Mouse (Mus musculus): Measurements from ENCODE around the gene Socs2. TPM values are rescaled to one million over a fixed set of nuclear protein-coding genes. Genes with fewer than 3 reads are reported as not detected.

The Socs2 gene
- polyA plus RNA-seq, 1 experiment, result 67.4 TPM

GRCm38 (mm10) chr10:95457367-95458049, 40.5 kb upstream of the Socs2 start:
- Histone ChIP-seq H3K36me3 (ENCODE audit: control insufficient read depth, insufficient read depth, low read length) (no peaks in the 10 kb centered on the region), H3K27ac (ENCODE audit: insufficient read depth, low read depth, low read length) (no peak overlapping the region), H3K4me1 (ENCODE audit: control insufficient read depth, insufficient read depth, insufficient read length, low read length) (no peaks in the 10 kb centered on the region), H3K27me3 (ENCODE audit: control insufficient read depth, insufficient read depth, low read length) (no peaks in the 10 kb centered on the region), H3K4me3 (ENCODE audit: low read depth, low read length) (no peak overlapping the region)
- TF ChIP-seq CTCF (IDR thresholded peaks at IDR 0.05; ENCODE audit: extremely low read depth, insufficient read length, insufficient replicate concordance, low read depth, low read length), result no peak
- TF ChIP-seq POLR2A (IDR thresholded peaks at IDR 0.05; ENCODE audit: low read depth, low read length), result no peak
- 86% methylated on average over 8 of the region's 8 CpGs for WGBS

- 78% methylated on average over 2 of the region's 2 CpGs for WGBS
- no peaks in the 10 kb centered on the region for H3K4me1 ChIP-seq (ENCODE audit: control insufficient read depth, insufficient read depth, insufficient read length, low read length)
- H3K27ac ChIP-seq (ENCODE audit: insufficient read depth, low read depth, low read length), result no peak overlapping the region
- no peak overlapping the region for H3K4me3 ChIP-seq (ENCODE audit: low read depth, low read length)
- H3K27me3 ChIP-seq (ENCODE audit: control insufficient read depth, insufficient read depth, low read length), result no peaks in the 10 kb centered on the region
- no peaks in the 10 kb centered on the region for H3K36me3 ChIP-seq (ENCODE audit: control insufficient read depth, insufficient read depth, low read length)
- TF ChIP-seq POLR2A (IDR thresholded peaks at IDR 0.05; ENCODE audit: low read depth, low read length) (no peak), CTCF (IDR thresholded peaks at IDR 0.05; ENCODE audit: extremely low read depth, insufficient read length, insufficient replicate concordance, low read depth, low read length) (no peak)
Observed at GRCm38 (mm10) chr10:95456103-95456502, 39.1 kb upstream of the Socs2 start.

GRCm38 (mm10) chr10:95453282-95453681, 36.3 kb upstream of the Socs2 start:
- no peak overlapping the region for H3K4me3 ChIP-seq (ENCODE audit: low read depth, low read length)
- WGBS, result 87% methylated on average over 5 of the region's 5 CpGs
- no peaks in the 10 kb centered on the region for H3K4me1 ChIP-seq (ENCODE audit: control insufficient read depth, insufficient read depth, insufficient read length, low read length)
- no peaks in the 10 kb centered on the region for H3K36me3 ChIP-seq (ENCODE audit: control insufficient read depth, insufficient read depth, low read length)
- TF ChIP-seq CTCF (IDR thresholded peaks at IDR 0.05; ENCODE audit: extremely low read depth, insufficient read length, insufficient replicate concordance, low read depth, low read length) (no peak), POLR2A (IDR thresholded peaks at IDR 0.05; ENCODE audit: low read depth, low read length) (no peak)
- no peaks in the 10 kb centered on the region for H3K27me3 ChIP-seq (ENCODE audit: control insufficient read depth, insufficient read depth, low read length)
- H3K27ac ChIP-seq (ENCODE audit: insufficient read depth, low read depth, low read length), result no peak overlapping the region

- no peak overlapping the region for H3K4me3 ChIP-seq (ENCODE audit: low read depth, low read length)
- WGBS, result 44% methylated on average over 6 of the region's 6 CpGs
Observed at GRCm38 (mm10) chr10:95449033-95449432, 32.1 kb upstream of the Socs2 start.

GRCm38 (mm10) chr10:95447954-95448353, 31.0 kb upstream of the Socs2 start:
- no peak overlapping the region for H3K27ac ChIP-seq (ENCODE audit: insufficient read depth, low read depth, low read length)
- TF ChIP-seq CTCF (IDR thresholded peaks at IDR 0.05; ENCODE audit: extremely low read depth, insufficient read length, insufficient replicate concordance, low read depth, low read length) (no peak), POLR2A (IDR thresholded peaks at IDR 0.05; ENCODE audit: low read depth, low read length) (no peak)
- H3K4me1 ChIP-seq (ENCODE audit: control insufficient read depth, insufficient read depth, insufficient read length, low read length), result no peaks in the 10 kb centered on the region
- H3K27me3 ChIP-seq (ENCODE audit: control insufficient read depth, insufficient read depth, low read length), result no peaks in the 10 kb centered on the region
- 90% methylated on average over 16 of the region's 16 CpGs for WGBS
- H3K36me3 ChIP-seq (ENCODE audit: control insufficient read depth, insufficient read depth, low read length), result no peaks in the 10 kb centered on the region
- H3K4me3 ChIP-seq (ENCODE audit: low read depth, low read length), result no peak overlapping the region

More at GRCm38 (mm10) chr10:95449033-95449432, 32.1 kb upstream of the Socs2 start:
- Histone ChIP-seq H3K27me3 (ENCODE audit: control insufficient read depth, insufficient read depth, low read length) (no peaks in the 10 kb centered on the region), H3K36me3 (ENCODE audit: control insufficient read depth, insufficient read depth, low read length) (no peaks in the 10 kb centered on the region), H3K27ac (ENCODE audit: insufficient read depth, low read depth, low read length) (no peak overlapping the region), H3K4me1 (ENCODE audit: control insufficient read depth, insufficient read depth, insufficient read length, low read length) (no peaks in the 10 kb centered on the region)
- TF ChIP-seq POLR2A (IDR thresholded peaks at IDR 0.05; ENCODE audit: low read depth, low read length), result no peak
- no peak for TF ChIP-seq CTCF (IDR thresholded peaks at IDR 0.05; ENCODE audit: extremely low read depth, insufficient read length, insufficient replicate concordance, low read depth, low read length)

- Histone ChIP-seq H3K4me3 (ENCODE audit: low read depth, low read length) (no peak overlapping the region), H3K27ac (ENCODE audit: insufficient read depth, low read depth, low read length) (no peak overlapping the region), H3K4me1 (ENCODE audit: control insufficient read depth, insufficient read depth, insufficient read length, low read length) (no peaks in the 10 kb centered on the region), H3K27me3 (ENCODE audit: control insufficient read depth, insufficient read depth, low read length) (no peaks in the 10 kb centered on the region), H3K36me3 (ENCODE audit: control insufficient read depth, insufficient read depth, low read length) (no peaks in the 10 kb centered on the region)
- TF ChIP-seq POLR2A (IDR thresholded peaks at IDR 0.05; ENCODE audit: low read depth, low read length) (no peak), CTCF (IDR thresholded peaks at IDR 0.05; ENCODE audit: extremely low read depth, insufficient read length, insufficient replicate concordance, low read depth, low read length) (no peak)
- 79% methylated on average over 18 of the region's 18 CpGs for WGBS
Observed at GRCm38 (mm10) chr10:95445104-95446056, 28.4 kb upstream of the Socs2 start.

- H3K4me1 ChIP-seq (ENCODE audit: control insufficient read depth, insufficient read depth, insufficient read length, low read length), result no peaks in the 10 kb centered on the region
- no peak overlapping the region for H3K4me3 ChIP-seq (ENCODE audit: low read depth, low read length)
- TF ChIP-seq CTCF (IDR thresholded peaks at IDR 0.05; ENCODE audit: extremely low read depth, insufficient read length, insufficient replicate concordance, low read depth, low read length) (no peak), POLR2A (IDR thresholded peaks at IDR 0.05; ENCODE audit: low read depth, low read length) (no peak)
- H3K36me3 ChIP-seq (ENCODE audit: control insufficient read depth, insufficient read depth, low read length), result no peaks in the 10 kb centered on the region
- no peaks in the 10 kb centered on the region for H3K27me3 ChIP-seq (ENCODE audit: control insufficient read depth, insufficient read depth, low read length)
- 69% methylated on average over 4 of the region's 4 CpGs for WGBS
- H3K27ac ChIP-seq (ENCODE audit: insufficient read depth, low read depth, low read length), result no peak overlapping the region
Observed at GRCm38 (mm10) chr10:95442334-95442733, 25.4 kb upstream of the Socs2 start.

Data from small intestine, adult 2 months (tissue).